ENCODE assay signal across 19 mouse cellular contexts in the genomic region with DNA sequence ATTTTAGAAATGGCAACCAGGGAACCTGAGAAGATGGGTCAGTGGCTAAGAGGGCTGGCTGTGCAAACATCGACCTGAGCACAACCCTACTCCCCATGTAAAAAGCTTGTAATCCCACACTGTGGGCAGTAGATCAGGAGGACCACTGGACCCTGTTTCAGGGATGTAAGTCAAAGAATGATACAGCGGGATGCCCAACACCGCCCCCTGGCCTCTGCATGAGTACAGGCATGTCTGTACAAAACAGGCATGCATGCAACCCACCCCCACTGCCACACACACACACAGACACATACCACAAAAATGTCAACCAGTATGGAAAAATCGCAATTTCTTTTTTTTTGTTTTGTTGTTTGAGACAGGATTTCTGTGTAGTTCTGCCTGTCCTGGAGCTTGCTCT. TPM values are rescaled to one million over a fixed set of nuclear protein-coding genes. Genes with fewer than 3 reads are reported as not detected.
DNase-seq lines count a peak whose midpoint lies in the region; ATAC-seq and TF ChIP-seq lines count a peak whose summit lies in the region.
"Had no signal": no experiment of that assay in that cellular context is flagged by ENCODE, and none has a peak within 500 bp of the region (broad histone marks: within the 10 kb centered on the region; RNA-seq: fewer than 3 reads in every experiment).

No protein-coding gene starts in this region.

- peaks cover 0 to 5% of the 10 kb centered on the region in 2 experiments; a peak in 1 of 4 replicates for H3K4me1 ChIP-seq in liver, embryonic 14.5 days (replicated peaks; ENCODE audit: control insufficient read depth in 2 of 2, insufficient read depth in 2 of 2, low read length in 1 of 2)
- H3K4me1 ChIP-seq in E14TG2a.4 (replicated peaks; ENCODE audit: low read depth, low read length), result peaks cover 82% of the 10 kb centered on the region

- TF ChIP-seq EP300 in liver, embryonic 14.5 days (IDR thresholded peaks at IDR 0.05; ENCODE audit: low read depth), result no peak

- intact Hi-C loops in left cerebral cortex, postnatal 25 days (cut with DNase I), result no loop called here

- peaks cover 5% of the 10 kb centered on the region for H3K36me3 ChIP-seq in liver, embryonic 14.5 days (replicated peaks; ENCODE audit: control insufficient read depth, insufficient read depth, low read depth)
- peaks cover 58% of the 10 kb centered on the region for H3K36me3 ChIP-seq in E14TG2a.4 (ENCODE audit: insufficient read depth, low read length)

- TF ChIP-seq CTCF in liver, embryonic 14.5 days (IDR thresholded peaks at IDR 0.05; ENCODE audit: low read depth), result peak; percentile 39
- TF ChIP-seq CTCF in E14TG2a.4 (conservative IDR thresholded peaks at IDR 0.05; ENCODE audit: low read length), result peak; percentile 33

- no peak overlapping the region for H3K4me3 ChIP-seq in liver, embryonic 14.5 days (ENCODE audit: insufficient read depth in 1 of 2, low read depth in 2 of 2, low read length in 2 of 2)
- H3K4me3 ChIP-seq in E14TG2a.4 (replicated peaks; ENCODE audit: low read length), result no peak overlapping the region
- H3K4me3 ChIP-seq: forebrain, embryonic 13.5 days; heart, embryonic 10.5 days; midbrain, embryonic 13.5 days had no signal

- no peak overlapping the region for H3K27ac ChIP-seq in liver, embryonic 14.5 days
- H3K27ac ChIP-seq: forebrain, embryonic 13.5 days; heart, embryonic 10.5 days; midbrain, embryonic 13.5 days had no signal

- H3K9me3 ChIP-seq in liver, embryonic 14.5 days (ENCODE audit: control insufficient read depth, low read length), result no peaks in the 10 kb centered on the region
- no peaks in the 10 kb centered on the region for H3K9me3 ChIP-seq in E14TG2a.4 (ENCODE audit: low read length)
- H3K9me3 ChIP-seq: forebrain, embryonic 13.5 days; heart, embryonic 10.5 days; midbrain, embryonic 13.5 days had no signal

- no peaks in the 10 kb centered on the region for H3K27me3 ChIP-seq in liver, embryonic 14.5 days (ENCODE audit: control insufficient read depth, insufficient read depth, low read length)
- H3K27me3 ChIP-seq in E14TG2a.4 (ENCODE audit: insufficient read depth, low read length), result peaks cover 11% of the 10 kb centered on the region
- H3K27me3 ChIP-seq: forebrain, embryonic 13.5 days; midbrain, embryonic 13.5 days had no signal

- 76% methylated on average over 4 of the region's 4 CpGs for WGBS in liver, embryonic 14.5 days (ENCODE audit: insufficient replicate concordance)

- H3K9ac ChIP-seq in liver, embryonic 14.5 days (replicated peaks), result no peak overlapping the region
- H3K9ac ChIP-seq: forebrain, embryonic 13.5 days; midbrain, embryonic 13.5 days had no signal

- H3K4me2 ChIP-seq in liver, embryonic 14.5 days (ENCODE audit: low read depth), result no peak overlapping the region
- H3K4me2 ChIP-seq: forebrain, embryonic 13.5 days; midbrain, embryonic 13.5 days had no signal

- ATAC-seq in CD4-positive, CD25-positive, alpha-beta regulatory T cell, adult 4 months, result no peak
- ATAC-seq in liver, embryonic 14.5 days (ENCODE audit: insufficient read depth), result no peak
- ATAC-seq in megakaryocyte, adult 5-6 weeks (ENCODE audit: poor library complexity, severe bottlenecking), result 0 out of 2 replicates have a peak, but pooled peaks have one; percentile 24
- ATAC-seq: forebrain, embryonic 13.5 days; midbrain, embryonic 13.5 days had no signal

- DNase-seq in CD4-positive, CD25-positive, alpha-beta regulatory T cell, adult 2 months (ENCODE audit: low read depth, low spot score), result peak; percentile 31
- no peak for DNase-seq in liver, embryonic 14.5 days (ENCODE audit: low read depth in 3 of 3, low spot score in 3 of 3)
- DNase-seq in liver, result no peak
- no peak for DNase-seq in left cerebral cortex, postnatal 25 days (ENCODE audit: low spot score in 2 of 2)
- no peak for DNase-seq in urinary bladder, adult 2 months (ENCODE audit: low spot score)
- DNase-seq: adrenal gland, postnatal 25 days; cerebellum, postnatal 14 days; gastrocnemius, postnatal 14 days; kidney, postnatal 10 days; right cerebral cortex, postnatal 14 days had no signal

RNA-seq across cellular contexts. Expression of a gene that starts 10.7 kb away (rescaled TPM):
- polyA plus RNA-seq in CD4-positive, CD25-positive, alpha-beta regulatory T cell, adult 4 months (2017; shearing (Covaris generic)), result 10 to 100 TPM; 31.1 to 45.6 TPM
- polyA plus RNA-seq in liver, embryonic 14.5 days (2012; rRNA removed), result 7.7 and 9.3 TPM in 2 replicates
- 17.1 and 20.2 TPM in 2 replicates for polyA plus RNA-seq in liver, embryonic 14.5 days (2014; fragmentation: Nextera tagmentation; extraction: Ambion mirVana)
- total RNA-seq in megakaryocyte, adult 5-6 weeks (2015), result 36.0 and 39.6 TPM in 2 replicates
- total RNA-seq in megakaryocyte, adult 5-6 weeks (2017), result 26.6 and 29.3 TPM in 2 replicates
- 10 to 100 TPM; 73.1 to 74.8 TPM for total RNA-seq in left cerebral cortex, postnatal 25 days (2021)
- polyA plus RNA-seq in urinary bladder, adult 2 months (2012; rRNA removed), result 22.5 and 29.1 TPM in 2 replicates

RNA-seq across cellular contexts. Expression of a gene that starts 42.3 kb away (rescaled TPM):
- 10 to 100 TPM; 31.7 to 40.8 TPM for polyA plus RNA-seq in CD4-positive, CD25-positive, alpha-beta regulatory T cell, adult 4 months (2017; shearing (Covaris generic))
- polyA plus RNA-seq in liver, embryonic 14.5 days (2012; rRNA removed), result 4.5 and 8.2 TPM in 2 replicates
- polyA plus RNA-seq in liver, embryonic 14.5 days (2014; fragmentation: Nextera tagmentation; extraction: Ambion mirVana), result 10.8 and 14.1 TPM in 2 replicates
- total RNA-seq in megakaryocyte, adult 5-6 weeks (2015), result 12.5 and 16.3 TPM in 2 replicates
- 32.5 and 35.6 TPM in 2 replicates for total RNA-seq in megakaryocyte, adult 5-6 weeks (2017)
- total RNA-seq in left cerebral cortex, postnatal 25 days (2021), result 10 to 100 TPM; 25.5 to 29.1 TPM
- polyA plus RNA-seq in urinary bladder, adult 2 months (2012; rRNA removed), result 3.2 and 5.1 TPM in 2 replicates

RNA-seq across cellular contexts. Expression of a gene that starts 51.5 kb away (rescaled TPM):
- polyA plus RNA-seq in CD4-positive, CD25-positive, alpha-beta regulatory T cell, adult 4 months (2017; shearing (Covaris generic)), result under 1 TPM in 1 of 2 experiments, not detected in 1; 0.27 TPM
- polyA plus RNA-seq in liver, embryonic 14.5 days (2012; rRNA removed), result not detected in 2 replicates
- not detected in 2 replicates for polyA plus RNA-seq in liver, embryonic 14.5 days (2014; fragmentation: Nextera tagmentation; extraction: Ambion mirVana)
- total RNA-seq in megakaryocyte, adult 5-6 weeks (2015), result not detected in 2 replicates
- total RNA-seq in megakaryocyte, adult 5-6 weeks (2017), result not detected in 2 replicates
- total RNA-seq in left cerebral cortex, postnatal 25 days (2021), result not detected
- 0.06 and 0.12 TPM in 2 replicates for polyA plus RNA-seq in urinary bladder, adult 2 months (2012; rRNA removed)
- total RNA-seq: adrenal gland, postnatal 25 days; gastrocnemius, postnatal 14 days; heart, postnatal 25 days had no signal
- polyA plus RNA-seq: forebrain, embryonic 13.5 days; heart, embryonic 10.5 days; limb, embryonic 14.5 days; midbrain, embryonic 13.5 days; neural tube, embryonic 11.5 days had no signal
